Mouse (Mus musculus) forebrain, embryonic 10.5 days (tissue): ENCODE data around the gene Olfr248. TPM values are rescaled to one million over a fixed set of nuclear protein-coding genes. Genes with fewer than 3 reads are reported as not detected.
"Not testable (repeated sequence)": the region's sequence is repeated elsewhere in the genome, so short reads cannot be mapped to it uniquely, and the experiment has no call there.

Experiments used
- DNase-seq: peaks from one replicate; pipeline ENCODE4 v3.0.0-alpha.2; 2017; ENCODE audit warnings: low spot score; ENCODE audit errors: extremely low spot score
- H3K27ac ChIP-seq: fragments of 300-500 bp; sonication (generic); 2 replicates; pipeline ENCODE4 v1.5.1; 2016; ENCODE audit warnings: mild to moderate bottlenecking
- H3K27me3 ChIP-seq: fragments of 300-500 bp; sonication (generic); 2 replicates; pipeline ENCODE4 v1.6.1; 2016; ENCODE audit warnings: mild to moderate bottlenecking; ENCODE audit not compliant: poor library complexity, severe bottlenecking
- H3K36me3 ChIP-seq: fragments of 300-500 bp; sonication (generic); replicated peaks from 2 replicates; pipeline ENCODE4 v1.6.1; 2016; ENCODE audit warnings: mild to moderate bottlenecking, moderate library complexity
- H3K4me1 ChIP-seq: fragments of 300-500 bp; sonication (generic); 2 replicates; pipeline ENCODE4 v1.6.1; 2016
- H3K4me3 ChIP-seq: fragments of 300-500 bp; sonication (generic); 2 replicates; pipeline ENCODE4 v1.5.1; 2016; ENCODE audit warnings: mild to moderate bottlenecking, moderate library complexity
- H3K9me3 ChIP-seq: fragments of 300-500 bp; sonication (generic); 2 replicates; pipeline ENCODE4 v1.6.1; 2016; ENCODE audit warnings: mild to moderate bottlenecking, moderate library complexity
- WGBS: fragments of 180-500 bp; shearing (Covaris S2); methylation state at CpG from one replicate; pipeline ENCODE4 v1.1.7; 2016; 5-methylcytosine and 5-hydroxymethylcytosine counted together
- polyA plus RNA-seq: library from polyadenylated mRNA; unstranded; fragments of >200 nt; fragmentation: Nextera tagmentation; extraction: Ambion mirVana; gene quantifications from 2 replicates; pipeline ENCODE4 v1.2.1, GENCODE M21; 2016

The Olfr248 gene
- polyA plus RNA-seq: not detected in 2 replicates

DNA sequence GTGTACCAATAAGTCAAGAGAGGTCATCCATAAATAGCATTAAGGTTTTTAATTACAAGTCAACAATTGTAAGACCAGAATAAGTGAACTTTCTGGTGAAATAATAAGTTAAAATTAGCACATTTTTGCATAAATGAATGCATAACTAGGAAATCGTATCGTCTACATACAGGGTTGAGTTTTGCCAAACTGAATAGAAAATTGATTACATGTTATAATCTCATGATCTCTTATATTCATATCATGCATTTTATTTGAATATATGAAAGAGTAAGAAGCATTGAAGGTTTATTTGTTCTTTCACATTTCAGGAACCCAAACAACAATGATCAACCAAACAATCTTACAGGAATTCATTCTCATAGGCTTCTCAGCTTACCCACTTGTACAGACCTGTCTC lies at the start of gene Olfr248:
Olfr248 (plus strand) TSS at position 301 of the 400 bp plus-strand sequence.
- no peaks in the 10 kb centered on the region for H3K27me3 ChIP-seq
- no peak for DNase-seq
- H3K4me1 ChIP-seq: no peaks in the 10 kb centered on the region
- H3K4me3 ChIP-seq: no peak within 1 kb of the TSS
- 91% methylated on average over 2 of the region's 2 CpGs for WGBS
- H3K9me3 ChIP-seq: no peaks in the 10 kb centered on the region
- H3K27ac ChIP-seq: no peak within 1 kb of the TSS
- H3K36me3 ChIP-seq: no peaks in the 10 kb centered on the region

DNA sequence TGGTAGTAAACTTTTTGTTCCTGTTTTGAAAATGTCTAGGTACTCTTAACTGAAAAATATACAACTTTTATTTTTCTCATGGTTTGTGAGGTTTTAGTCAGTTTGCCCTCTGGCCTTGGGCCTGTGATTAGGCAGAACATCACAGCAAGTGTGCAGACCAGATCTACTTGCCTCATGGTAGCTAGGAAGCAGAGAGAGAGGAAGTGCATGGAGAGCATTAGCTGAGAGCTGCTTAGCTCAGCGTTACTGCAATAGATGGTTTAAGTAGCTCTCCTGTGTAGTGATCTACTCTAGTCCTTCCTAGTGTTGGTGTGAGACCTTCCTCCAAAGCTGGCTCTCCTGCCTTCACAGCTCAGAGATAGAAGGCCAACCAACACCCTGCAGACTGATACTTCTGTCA lies 37.2 kb upstream of the Olfr248 start:
- H3K27ac ChIP-seq, H3K27me3 ChIP-seq, DNase-seq, H3K4me1 ChIP-seq, H3K36me3 ChIP-seq, H3K4me3 ChIP-seq, H3K9me3 ChIP-seq: not testable (repeated sequence)
- 69% methylated on average over 1 of the region's 1 CpGs for WGBS

DNA sequence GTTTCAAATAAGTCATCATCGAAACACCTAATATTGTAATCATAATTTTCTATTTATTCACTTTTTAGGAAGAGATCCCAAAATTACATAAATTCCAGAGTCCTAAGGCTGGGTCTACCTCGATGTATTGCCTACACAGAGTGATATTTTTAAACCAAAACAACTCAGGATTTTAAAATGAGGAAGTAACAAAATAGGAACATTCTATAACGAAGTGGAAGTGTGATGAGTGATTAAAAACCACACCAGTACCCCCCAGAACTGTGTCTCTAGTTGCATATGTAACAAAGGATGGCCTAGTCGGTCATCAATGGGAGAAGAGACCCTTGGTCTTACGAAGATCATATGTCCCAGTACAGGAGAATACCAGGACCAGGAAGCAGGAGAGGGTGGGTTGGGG lies 36.2 kb upstream of the Olfr248 start:
- 81% methylated on average over 5 of the region's 5 CpGs for WGBS
- no peaks in the 10 kb centered on the region for H3K36me3 ChIP-seq
- no peak overlapping the region for H3K4me3 ChIP-seq
- H3K4me1 ChIP-seq: no peaks in the 10 kb centered on the region
- H3K27me3 ChIP-seq: no peaks in the 10 kb centered on the region
- no peaks in the 10 kb centered on the region for H3K9me3 ChIP-seq
- no peak overlapping the region for H3K27ac ChIP-seq
- DNase-seq: no peak

DNA sequence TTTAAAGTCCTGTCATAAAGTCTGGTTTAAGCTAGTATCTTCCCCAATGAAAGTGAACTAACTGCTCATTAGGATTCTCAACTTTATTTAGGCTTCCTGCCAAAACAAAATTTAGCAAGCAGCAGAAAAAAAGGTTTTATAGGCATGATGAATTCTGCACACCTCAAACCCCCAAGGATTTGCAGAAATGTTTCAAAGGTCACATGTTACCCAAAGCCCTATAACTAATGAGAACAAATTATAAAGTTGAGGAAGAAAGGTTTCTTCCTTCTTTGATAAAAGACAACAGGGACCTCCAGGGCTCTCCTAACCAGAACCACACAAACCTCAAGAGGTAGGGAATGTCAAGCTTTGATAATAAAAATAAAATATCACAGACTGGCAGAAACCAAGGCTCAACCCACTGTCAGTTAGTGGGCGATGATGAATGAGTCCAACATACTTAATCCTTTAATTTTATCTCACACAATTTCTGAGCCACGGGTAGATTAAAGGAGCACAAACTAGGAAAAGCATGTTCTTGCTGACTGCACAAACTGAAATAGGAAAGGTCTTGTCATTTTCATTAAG lies 25.9 kb upstream of the Olfr248 start, which contains the start of gene Olfr417:
Olfr417 (plus strand) TSS at position 241 of the 570 bp plus-strand sequence.
- DNase-seq: no peak
- Histone ChIP-seq H3K4me3 (no peak within 1 kb of the TSS), H3K36me3 (no peaks in the 10 kb centered on the region), H3K9me3 (no peaks in the 10 kb centered on the region), H3K4me1 (no peaks in the 10 kb centered on the region), H3K27ac (no peak within 1 kb of the TSS), H3K27me3 (no peaks in the 10 kb centered on the region)
- WGBS: 71% methylated on average over 2 of the region's 2 CpGs

DNA sequence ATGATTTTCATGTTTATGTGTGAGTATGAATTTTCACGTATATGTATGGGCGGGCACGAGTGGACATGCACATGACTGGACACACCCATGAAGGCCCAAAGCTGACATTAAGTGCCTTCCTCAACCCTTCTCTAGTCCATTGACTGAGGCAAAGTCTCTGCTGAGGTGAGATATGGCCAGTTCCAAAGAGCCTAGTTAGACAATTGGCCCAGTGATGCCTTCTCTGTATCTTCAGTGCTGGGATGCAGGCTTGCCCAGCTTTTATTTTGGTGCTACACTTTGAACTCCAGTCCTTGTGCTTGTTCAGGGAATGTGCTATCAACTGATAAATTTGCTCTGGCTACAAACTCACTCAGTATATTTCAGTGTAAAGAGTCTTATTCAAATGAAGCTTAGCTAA lies 17.0 kb upstream of the Olfr248 start:
- H3K36me3 ChIP-seq: no peaks in the 10 kb centered on the region
- H3K27ac ChIP-seq: no peak overlapping the region
- H3K4me1 ChIP-seq: no peaks in the 10 kb centered on the region
- H3K27me3 ChIP-seq: no peaks in the 10 kb centered on the region
- no peak for DNase-seq
- 95% methylated on average over 3 of the region's 3 CpGs for WGBS
- no peak overlapping the region for H3K4me3 ChIP-seq
- no peaks in the 10 kb centered on the region for H3K9me3 ChIP-seq

DNA sequence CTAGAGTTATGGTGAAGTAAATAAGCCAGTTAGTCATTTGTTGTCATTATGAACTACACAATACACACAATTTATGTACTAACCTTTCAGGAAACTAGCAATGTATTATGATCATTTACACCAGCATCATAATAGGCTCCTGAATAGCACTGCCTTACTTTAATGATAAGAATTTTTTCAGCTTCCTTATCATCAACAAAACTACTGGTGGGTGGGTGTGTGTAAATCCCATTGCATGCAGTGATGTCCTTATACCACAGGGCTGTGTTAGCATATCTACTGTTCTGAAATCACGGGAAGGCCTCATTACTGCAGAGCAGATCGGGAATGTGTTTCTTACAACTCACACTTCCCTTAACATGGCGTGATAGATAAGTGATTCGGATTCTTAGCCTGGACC lies 32.1 kb downstream of the Olfr248 start:
- H3K9me3 ChIP-seq: no peaks in the 10 kb centered on the region
- no peak overlapping the region for H3K4me3 ChIP-seq
- 92% methylated on average over 4 of the region's 4 CpGs for WGBS
- no peaks in the 10 kb centered on the region for H3K36me3 ChIP-seq
- no peak overlapping the region for H3K27ac ChIP-seq
- no peaks in the 10 kb centered on the region for H3K4me1 ChIP-seq
- H3K27me3 ChIP-seq: no peaks in the 10 kb centered on the region
- DNase-seq: no peak

DNA sequence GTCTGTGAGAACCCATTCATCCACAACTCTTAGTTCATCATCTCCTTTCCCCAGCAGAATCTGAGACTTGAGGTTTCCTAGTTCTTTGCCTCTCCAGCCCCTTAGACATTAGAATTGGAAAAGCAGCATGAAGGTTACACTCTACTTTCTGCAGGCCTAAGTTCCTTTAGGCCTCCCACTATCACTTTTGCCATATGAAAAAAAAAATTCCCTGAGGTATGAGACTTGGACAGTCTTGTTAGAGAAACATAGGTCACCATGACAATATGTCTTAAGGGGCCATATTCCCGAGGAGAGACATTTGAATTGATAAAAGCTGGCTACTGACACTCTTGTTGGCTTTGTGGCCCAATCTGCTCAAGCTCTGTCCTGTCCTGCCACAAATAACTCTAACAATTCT lies 32.9 kb downstream of the Olfr248 start, which contains the start of gene Olfr414:
Olfr414 (plus strand) TSS at position 301 of the 400 bp plus-strand sequence.
- H3K27ac ChIP-seq: no peak within 1 kb of the TSS
- no peaks in the 10 kb centered on the region for H3K4me1 ChIP-seq
- H3K4me3 ChIP-seq: no peak within 1 kb of the TSS
- no peak for DNase-seq
- no peaks in the 10 kb centered on the region for H3K9me3 ChIP-seq
- 79% methylated on average over 1 of the region's 1 CpGs for WGBS
- H3K36me3 ChIP-seq: no peaks in the 10 kb centered on the region
- H3K27me3 ChIP-seq: no peaks in the 10 kb centered on the region

DNA sequence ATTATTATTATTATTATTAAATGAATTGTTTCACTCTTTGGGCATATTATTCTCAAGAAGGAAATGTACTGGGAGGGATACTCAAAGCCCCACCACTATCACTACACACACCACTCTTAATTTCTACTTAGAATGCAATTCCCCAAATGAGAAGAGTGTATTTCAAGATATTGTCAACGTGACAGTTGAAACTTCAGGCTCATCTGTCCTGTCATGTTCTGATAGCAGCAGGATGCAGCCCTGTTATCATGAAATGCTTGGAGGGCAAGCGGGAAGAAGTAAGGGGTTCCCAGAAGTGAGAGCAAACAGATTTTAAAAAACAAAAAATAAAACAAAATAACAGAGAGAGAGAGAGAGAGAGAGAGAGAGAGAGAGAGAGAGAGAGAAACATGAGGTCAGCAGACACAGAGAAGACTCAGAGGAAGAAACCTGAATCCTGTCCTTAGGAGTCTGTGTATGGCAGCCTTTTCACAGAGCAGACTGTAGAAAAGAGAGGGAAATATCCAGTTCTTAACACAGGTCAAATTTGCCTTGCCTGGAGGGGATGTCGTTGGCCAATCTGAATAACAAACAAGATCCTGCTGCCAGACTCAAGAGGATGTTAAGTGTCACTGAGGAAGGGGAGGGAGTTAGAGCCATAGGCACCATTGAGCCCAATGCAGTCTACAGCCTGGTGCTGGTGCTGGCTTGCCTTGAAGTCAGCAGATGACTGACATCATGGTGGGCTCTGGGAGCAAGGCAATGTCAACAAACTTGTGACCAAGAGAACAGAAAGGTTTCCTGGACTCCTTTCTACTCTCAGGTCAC lies 35.5 kb downstream of the Olfr248 start:
- no peaks in the 10 kb centered on the region for H3K36me3 ChIP-seq
- no peak overlapping the region for H3K27ac ChIP-seq
- no peaks in the 10 kb centered on the region for H3K27me3 ChIP-seq
- 54% methylated on average over 3 of the region's 3 CpGs for WGBS
- H3K9me3 ChIP-seq: no peaks in the 10 kb centered on the region
- no peak overlapping the region for H3K4me3 ChIP-seq
- DNase-seq: no peak
- H3K4me1 ChIP-seq: no peaks in the 10 kb centered on the region

DNA sequence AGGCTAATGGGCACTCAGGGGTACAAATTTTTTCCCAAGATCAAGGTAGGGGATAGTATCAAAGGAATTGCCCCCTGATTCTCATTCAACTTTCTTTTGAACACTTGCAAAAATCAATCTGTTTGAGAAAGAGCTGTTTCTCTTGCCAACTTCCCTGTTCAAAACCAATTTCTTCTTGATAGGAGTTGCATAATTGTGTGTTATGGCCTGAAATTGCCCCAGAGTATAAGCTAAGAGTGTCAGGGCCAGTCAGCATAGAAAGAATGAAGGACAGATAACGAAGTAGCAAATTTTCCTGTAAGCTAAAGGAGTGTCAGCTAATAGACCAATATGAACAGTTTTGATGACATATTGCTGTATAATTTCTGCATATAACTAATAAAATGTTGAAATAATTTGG lies 36.6 kb downstream of the Olfr248 start:
- H3K27me3 ChIP-seq: no peaks in the 10 kb centered on the region
- no peak overlapping the region for H3K27ac ChIP-seq
- no peak for DNase-seq
- H3K9me3 ChIP-seq: no peaks in the 10 kb centered on the region
- H3K36me3 ChIP-seq: no peaks in the 10 kb centered on the region
- 90% methylated on average over 1 of the region's 1 CpGs for WGBS
- no peak overlapping the region for H3K4me3 ChIP-seq
- no peaks in the 10 kb centered on the region for H3K4me1 ChIP-seq

DNA sequence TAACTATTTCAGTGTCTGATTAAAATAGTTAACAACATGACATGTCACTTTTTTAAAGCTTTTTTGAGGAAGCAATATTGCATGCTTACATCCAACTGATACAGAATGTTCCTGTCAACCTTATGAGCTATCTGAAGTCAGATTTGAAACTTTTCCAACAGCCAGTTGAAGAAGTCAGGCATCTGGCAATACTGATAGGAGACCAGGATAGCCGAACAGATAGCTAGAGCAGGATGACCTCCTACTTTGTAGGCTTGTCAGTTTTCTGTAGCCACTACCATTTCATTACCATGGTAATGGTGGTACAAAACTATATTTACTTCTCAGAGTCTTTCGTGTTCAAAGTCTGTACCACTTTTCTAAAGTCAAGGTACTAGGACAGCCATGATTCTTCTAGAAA lies 37.6 kb downstream of the Olfr248 start:
- Histone ChIP-seq H3K27ac (no peak overlapping the region), H3K4me3 (no peak overlapping the region), H3K27me3 (no peaks in the 10 kb centered on the region), H3K4me1 (no peaks in the 10 kb centered on the region), H3K9me3 (no peaks in the 10 kb centered on the region), H3K36me3 (no peaks in the 10 kb centered on the region)
- WGBS: 93% methylated on average over 2 of the region's 2 CpGs
- DNase-seq: no peak

DNA sequence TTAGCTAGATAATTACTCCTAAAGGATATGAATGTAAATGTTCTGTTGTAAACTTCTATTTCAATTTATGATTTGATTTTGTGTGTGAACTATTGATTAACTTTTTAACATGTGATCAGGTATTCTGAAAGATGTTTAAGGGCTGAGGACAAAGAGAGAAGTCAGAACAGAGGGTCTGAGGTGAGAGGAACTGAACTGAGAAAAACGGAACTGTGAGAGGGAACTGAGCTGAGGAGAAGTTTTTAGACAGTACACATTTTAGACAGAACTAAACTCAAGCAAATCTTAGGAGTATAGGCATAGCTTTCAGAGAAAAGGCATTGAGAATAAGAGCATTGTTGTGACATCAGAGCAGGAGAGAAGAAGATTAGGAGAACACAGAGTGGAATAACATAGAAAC lies 43.3 kb downstream of the Olfr248 start:
- no peak for DNase-seq
- Histone ChIP-seq H3K4me3 (no peak overlapping the region), H3K36me3 (no peaks in the 10 kb centered on the region), H3K27ac (no peak overlapping the region), H3K4me1 (no peaks in the 10 kb centered on the region), H3K27me3 (no peaks in the 10 kb centered on the region), H3K9me3 (no peaks in the 10 kb centered on the region)
- 59% methylated on average over 1 of the region's 1 CpGs for WGBS
